Mouse (Mus musculus) hindbrain, embryonic 16.5 days (tissue): Measurements from ENCODE around the gene Dhrs13. TPM values are rescaled to one million over a fixed set of nuclear protein-coding genes. Genes with fewer than 3 reads are reported as not detected.
A peak's percentile ranks its signal among the peaks of the same experiment; 100 is the strongest.

Experiments used
- ATAC-seq: fragments of 200-750 bp; cut with Nextera tagmentation; 2 replicates; pipeline ENCODE4 v1.8.0; 2017; ENCODE audit warnings: moderate TSS enrichment, moderate library complexity
- H3K27ac ChIP-seq: fragments of 300-500 bp; sonication (generic); 2 replicates; pipeline ENCODE4 v1.5.1; 2014; ENCODE audit warnings: low read depth, mild to moderate bottlenecking, control low read depth, low read length, moderate library complexity
- H3K27me3 ChIP-seq: fragments of 300-500 bp; sonication (generic); replicated peaks from 2 replicates; pipeline ENCODE4 v1.6.1; 2014; ENCODE audit warnings: low read length; ENCODE audit not compliant: control insufficient read depth, insufficient read depth
- H3K36me3 ChIP-seq: fragments of 300-500 bp; sonication (generic); 2 replicates; pipeline ENCODE4 v1.6.1; 2014; ENCODE audit warnings: mild to moderate bottlenecking, low read length, moderate library complexity, mixed read lengths; ENCODE audit not compliant: control insufficient read depth, insufficient read depth
- H3K4me1 ChIP-seq: fragments of 300-500 bp; sonication (generic); 2 replicates; pipeline ENCODE4 v1.6.1; 2014; ENCODE audit warnings: low read depth, low read length; ENCODE audit not compliant: control insufficient read depth, insufficient read depth
- H3K4me2 ChIP-seq: fragments of 300-500 bp; sonication (generic); 2 replicates; pipeline ENCODE4 v1.6.1; 2014; ENCODE audit warnings: mild to moderate bottlenecking, low read length, control low read depth, moderate library complexity
- H3K4me3 ChIP-seq: fragments of 300-500 bp; sonication (generic); 2 replicates; pipeline ENCODE4 v1.5.1; 2014; ENCODE audit warnings: mild to moderate bottlenecking, low read length, control low read depth, moderate library complexity
- H3K9ac ChIP-seq: fragments of 300-500 bp; sonication (generic); 2 replicates; pipeline ENCODE4 v1.6.1; 2014; ENCODE audit warnings: low read depth, mild to moderate bottlenecking, control low read depth, low read length, moderate library complexity
- H3K9me3 ChIP-seq: fragments of 300-500 bp; sonication (generic); 2 replicates; pipeline ENCODE4 v1.6.1; 2014; ENCODE audit warnings: mild to moderate bottlenecking, low read length, moderate library complexity; ENCODE audit not compliant: control insufficient read depth
- WGBS: fragments of 180-500 bp; shearing (Covaris S2); extraction: QIAGEN DNeasy Blood & Tissue Kit; methylation state at CpG from one replicate; pipeline ENCODE4 v1.1.7; 2014; 5-methylcytosine and 5-hydroxymethylcytosine counted together
- polyA plus RNA-seq: library from polyadenylated mRNA; unstranded; fragments of >200 nt; fragmentation: Nextera tagmentation; extraction: Ambion mirVana; gene quantifications from 2 replicates; pipeline ENCODE4 v1.2.1, GENCODE M21; 2015

Gene Dhrs13
- 49.2 and 54.5 TPM in 2 replicates for polyA plus RNA-seq

GRCm38 (mm10) chr11:78031947-78032808 lies at the start of gene Dhrs13:
Gene Dhrs13 (plus strand): TSS chr11:78032280.
- peaks cover 21% of the 10 kb centered on the region for H3K4me1 ChIP-seq
- peak within 1 kb of the TSS; percentile 95 for H3K27ac ChIP-seq
- under 1% methylated on average over 96 of the region's 96 CpGs for WGBS
- peak within 1 kb of the TSS; percentile 79 for H3K4me2 ChIP-seq
- peaks cover 18% of the 10 kb centered on the region for H3K36me3 ChIP-seq
- peak within 1 kb of the TSS; percentile 77 for H3K4me3 ChIP-seq
- no peaks in the 10 kb centered on the region for H3K27me3 ChIP-seq
- no peaks in the 10 kb centered on the region for H3K9me3 ChIP-seq
- ATAC-seq = peak; percentile 92
- peak within 1 kb of the TSS; percentile 93 for H3K9ac ChIP-seq

DNA sequence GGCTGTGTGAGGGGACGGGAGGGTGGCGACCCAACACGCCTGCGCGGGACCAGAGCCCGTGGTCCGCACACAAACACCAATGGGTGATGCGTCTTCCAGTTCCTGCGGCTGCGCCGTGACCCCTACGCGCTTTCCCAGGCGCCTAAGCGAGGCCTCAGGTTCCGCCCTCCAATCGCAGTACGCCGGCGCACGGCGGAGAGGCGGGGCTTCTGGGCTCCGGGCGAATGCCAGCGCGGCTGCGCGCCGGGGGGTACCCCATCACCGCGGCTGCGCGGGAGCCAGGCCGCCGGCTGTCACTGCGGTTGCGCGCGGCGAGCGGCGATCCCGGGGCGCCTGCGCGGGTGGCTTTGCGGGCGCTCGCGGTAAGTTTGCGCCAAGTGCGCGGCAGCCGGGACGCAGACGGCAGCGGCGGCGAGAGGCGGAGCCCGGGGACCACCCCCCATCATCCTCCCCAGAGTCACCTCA lies 49.6 kb upstream of the Dhrs13 start, which contains the start of gene Phf12:
Gene Phf12 (plus strand): TSS at position 314 of the 465 bp plus-strand sequence.
- H3K36me3 ChIP-seq = peaks cover 11% of the 10 kb centered on the region
- H3K27me3 ChIP-seq = peaks cover 4% of the 10 kb centered on the region; the same call in 1 of the 2 replicates
- no peaks in the 10 kb centered on the region for H3K9me3 ChIP-seq
- ATAC-seq = peak; percentile 89
- peak within 1 kb of the TSS; percentile 94 for H3K9ac ChIP-seq
- peak within 1 kb of the TSS; percentile 82 for H3K4me2 ChIP-seq
- peak within 1 kb of the TSS; percentile 92 for H3K4me3 ChIP-seq
- peaks cover 16% of the 10 kb centered on the region for H3K4me1 ChIP-seq
- peak within 1 kb of the TSS; percentile 98 for H3K27ac ChIP-seq
- WGBS = under 1% methylated on average over 52 of the region's 62 CpGs

- Histone ChIP-seq H3K9ac (peak overlapping the region; percentile 94), H3K4me3 (peak overlapping the region; percentile 92), H3K4me2 (peak overlapping the region; percentile 82), H3K4me1 (peaks cover 16% of the 10 kb centered on the region), H3K27me3 (no peaks in the 10 kb centered on the region), H3K36me3 (peaks cover 6% of the 10 kb centered on the region), H3K9me3 (no peaks in the 10 kb centered on the region), H3K27ac (peak overlapping the region; percentile 98)
- ATAC-seq = no peak
- WGBS = under 1% methylated on average over 29 of the region's 32 CpGs
Observed at GRCm38 (mm10) chr11:77983191-77983936, 48.7 kb upstream of the Dhrs13 start.

DNA sequence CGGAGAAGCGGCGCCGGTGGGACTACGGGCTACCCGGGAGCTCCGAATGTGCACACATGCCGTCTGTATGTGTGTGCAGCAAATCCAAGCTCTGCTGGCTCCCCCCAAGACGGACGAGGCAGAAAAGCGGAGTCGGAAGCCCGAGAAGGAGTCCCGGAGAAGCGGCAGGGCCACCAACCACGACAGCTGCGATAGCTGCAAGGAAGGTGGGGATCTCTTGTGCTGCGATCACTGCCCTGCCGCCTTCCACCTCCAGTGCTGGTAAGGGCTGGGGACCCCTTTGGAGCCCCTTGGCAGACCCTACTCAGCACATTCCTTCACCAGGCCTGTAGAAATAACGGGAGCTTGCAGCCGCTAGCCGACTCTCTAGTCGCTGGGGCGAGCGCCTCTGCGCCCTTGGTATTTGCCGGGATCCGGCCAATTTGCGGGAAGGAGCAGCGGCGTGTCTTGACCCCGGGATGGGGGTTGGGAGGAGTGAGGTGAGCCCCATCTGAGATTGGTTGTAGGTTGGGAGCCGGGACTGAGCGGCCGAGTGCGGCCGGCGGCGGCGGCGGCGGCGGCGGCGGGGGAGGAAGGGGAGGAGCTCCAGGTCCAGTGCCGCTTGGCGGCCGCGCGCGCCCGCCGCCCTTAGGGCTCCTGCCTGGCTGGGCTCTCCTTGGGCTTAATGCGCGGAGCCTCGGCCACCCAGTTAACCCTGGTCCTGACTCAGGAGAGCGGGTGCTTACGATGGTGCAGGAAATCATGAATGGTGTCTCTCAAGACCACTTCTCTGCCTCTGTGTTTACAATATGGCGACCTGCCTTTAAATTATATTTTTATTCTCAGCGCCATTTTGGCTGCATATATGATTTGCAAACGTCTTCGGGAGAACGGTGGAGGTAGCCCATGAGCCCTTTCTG lies 47.9 kb upstream of the Dhrs13 start:
- 1% methylated on average over 43 of the region's 63 CpGs for WGBS
- Histone ChIP-seq H3K4me3 (peak overlapping the region; percentile 92), H3K36me3 (peaks cover 5% of the 10 kb centered on the region; the same call in 1 of the 2 replicates), H3K27me3 (no peaks in the 10 kb centered on the region), H3K9me3 (no peaks in the 10 kb centered on the region), H3K27ac (peak overlapping the region; percentile 98), H3K9ac (peak overlapping the region; percentile 94), H3K4me2 (peak overlapping the region; percentile 82), H3K4me1 (peaks cover 16% of the 10 kb centered on the region)
- ATAC-seq = no peak

- Histone ChIP-seq H3K4me1 (peaks cover 16% of the 10 kb centered on the region), H3K4me3 (peak overlapping the region; percentile 92), H3K27ac (peak overlapping the region; percentile 98), H3K36me3 (peaks cover 5% of the 10 kb centered on the region; the same call in 1 of the 2 replicates), H3K9ac (peak overlapping the region; percentile 94), H3K9me3 (no peaks in the 10 kb centered on the region), H3K27me3 (no peaks in the 10 kb centered on the region), H3K4me2 (peak overlapping the region; percentile 82)
- WGBS = 0% methylated on average over 13 of the region's 13 CpGs
- ATAC-seq = no peak
Observed at GRCm38 (mm10) chr11:77984836-77985231, 47.2 kb upstream of the Dhrs13 start.

DNA sequence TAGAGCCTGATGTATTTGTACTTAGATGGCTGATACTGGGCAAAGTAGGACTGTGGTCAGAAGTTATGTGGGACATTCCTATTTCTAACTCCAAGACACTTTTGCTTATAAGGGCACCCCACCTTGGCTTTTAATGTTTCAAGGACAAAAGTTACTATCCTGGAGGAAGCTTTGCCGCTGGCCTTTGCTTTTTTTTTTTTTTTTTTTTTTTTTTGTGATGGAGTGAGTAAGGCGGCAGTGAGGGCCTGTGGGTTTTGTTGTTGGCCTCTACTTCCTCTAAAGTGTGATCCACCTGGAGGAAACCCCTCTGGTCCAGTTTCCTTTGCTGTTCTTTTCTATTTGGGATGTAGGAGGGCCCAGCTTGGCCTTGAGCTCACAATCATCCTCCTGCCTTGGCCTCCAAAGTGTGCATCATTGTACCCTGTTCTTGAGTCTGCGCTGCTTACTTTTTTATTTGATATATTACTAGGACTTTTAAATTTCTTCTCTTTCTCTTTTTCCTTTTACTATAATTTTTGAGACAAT lies 46.5 kb upstream of the Dhrs13 start:
- H3K9ac ChIP-seq = peak overlapping the region; percentile 94; the same call in 1 of the 2 replicates
- no peaks in the 10 kb centered on the region for H3K27me3 ChIP-seq
- H3K4me3 ChIP-seq = peak overlapping the region; percentile 92
- no peak for ATAC-seq
- H3K27ac ChIP-seq = no peak overlapping the region
- peak overlapping the region; percentile 82 for H3K4me2 ChIP-seq
- H3K36me3 ChIP-seq = peaks cover 5% of the 10 kb centered on the region; the same call in 1 of the 2 replicates
- 81% methylated on average over 3 of the region's 3 CpGs for WGBS
- no peaks in the 10 kb centered on the region for H3K9me3 ChIP-seq
- H3K4me1 ChIP-seq = peaks cover 16% of the 10 kb centered on the region

DNA sequence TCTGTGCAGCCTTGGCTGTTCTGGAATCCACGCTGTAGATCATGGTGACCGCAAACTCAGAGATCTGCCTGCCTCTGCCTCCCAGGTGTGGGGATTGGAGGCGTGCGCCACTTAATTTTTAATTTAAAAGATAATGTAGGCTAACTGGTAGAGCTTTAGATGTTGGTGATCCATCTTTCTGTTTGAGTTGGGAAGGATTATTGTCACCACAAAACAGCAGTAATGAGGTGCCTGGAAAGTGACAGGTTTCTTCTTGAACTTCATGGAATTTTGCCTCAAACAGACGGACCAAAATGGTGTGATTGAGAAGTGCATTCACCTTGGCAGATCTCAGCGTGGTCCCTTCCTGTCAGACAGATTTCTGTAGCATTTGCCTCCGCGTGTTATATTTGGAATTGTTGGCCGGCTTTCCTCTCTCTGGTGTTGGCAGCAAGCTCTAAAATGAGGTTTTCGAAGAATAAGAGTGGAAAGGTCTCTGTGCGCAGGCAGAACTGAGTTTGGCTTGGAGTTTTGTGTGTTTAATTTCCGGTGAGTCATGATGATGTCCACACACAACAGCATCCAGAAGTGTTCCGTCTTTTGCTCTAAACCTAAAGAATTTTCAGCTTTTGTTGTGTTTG lies 42.9 kb upstream of the Dhrs13 start:
- peaks cover 8% of the 10 kb centered on the region; the same call in 1 of the 2 replicates for H3K36me3 ChIP-seq
- 92% methylated on average over 13 of the region's 13 CpGs for WGBS
- no peak overlapping the region for H3K9ac ChIP-seq
- no peak for ATAC-seq
- peaks cover 11% of the 10 kb centered on the region for H3K4me1 ChIP-seq
- no peaks in the 10 kb centered on the region for H3K9me3 ChIP-seq
- no peaks in the 10 kb centered on the region for H3K27me3 ChIP-seq
- no peak overlapping the region for H3K27ac ChIP-seq
- no peak overlapping the region for H3K4me2 ChIP-seq
- no peak overlapping the region for H3K4me3 ChIP-seq

GRCm38 (mm10) chr11:77995556-77995955 lies 36.5 kb upstream of the Dhrs13 start:
- H3K27me3 ChIP-seq = no peaks in the 10 kb centered on the region
- ATAC-seq = no peak
- WGBS = 60% methylated on average over 1 of the region's 1 CpGs

More at GRCm38 (mm10) chr11:77995556-77995955, 36.5 kb upstream of the Dhrs13 start:
- no peak overlapping the region for H3K9ac ChIP-seq
- peaks cover 3% of the 10 kb centered on the region; the same call in 1 of the 2 replicates for H3K36me3 ChIP-seq
- H3K27ac ChIP-seq = no peak overlapping the region
- no peak overlapping the region for H3K4me3 ChIP-seq
- H3K9me3 ChIP-seq = no peaks in the 10 kb centered on the region
- H3K4me2 ChIP-seq = no peak overlapping the region
- no peaks in the 10 kb centered on the region; the same call in 1 of the 2 replicates for H3K4me1 ChIP-seq
